In the genomic region with DNA sequence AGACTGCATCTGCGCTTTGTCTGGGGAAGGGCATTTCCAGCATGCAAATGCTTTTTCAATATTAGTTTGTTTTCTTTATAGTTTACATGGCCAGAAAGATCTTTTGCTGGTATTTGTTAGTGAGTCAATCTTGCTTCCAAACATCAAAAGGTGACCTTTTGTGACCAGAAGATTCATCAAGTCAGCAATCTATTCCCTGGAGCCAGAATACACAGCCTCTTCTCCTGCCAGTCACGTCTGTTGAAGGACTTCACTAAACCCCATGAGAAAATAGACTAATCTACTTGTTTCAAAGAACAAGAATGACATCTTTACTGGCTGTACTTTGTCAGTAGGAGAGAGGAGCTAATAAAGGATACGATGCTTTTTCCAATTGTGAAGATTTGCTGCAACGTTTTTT, we compare ENCODE assay signal across 18 mouse cellular contexts.
"Had no signal": no experiment of that assay in that cellular context is flagged by ENCODE, and none has a peak within 500 bp of the region (broad histone marks: within the 10 kb centered on the region; RNA-seq: fewer than 3 reads in every experiment).

No protein-coding gene starts in this region.

- ATAC-seq: liver, postnatal 0 days; lung, postnatal 0 days had no signal

- H3K9me3 ChIP-seq: limb, embryonic 12.5 days; limb, embryonic 15.5 days; megakaryocyte, embryonic 14.5 days; midbrain, embryonic 12.5 days; neural tube, embryonic 13.5 days had no signal

- H3K4me3 ChIP-seq: limb, embryonic 12.5 days; limb, embryonic 15.5 days; megakaryocyte, embryonic 14.5 days; midbrain, embryonic 12.5 days; myocyte; neural tube, embryonic 13.5 days had no signal

- H3K36me3 ChIP-seq: limb, embryonic 12.5 days; limb, embryonic 15.5 days; midbrain, embryonic 12.5 days; neural tube, embryonic 13.5 days had no signal

- H3K27me3 ChIP-seq: limb, embryonic 12.5 days; limb, embryonic 15.5 days; megakaryocyte, embryonic 14.5 days; midbrain, embryonic 12.5 days; neural tube, embryonic 13.5 days had no signal

- H3K9ac ChIP-seq: limb, embryonic 12.5 days; limb, embryonic 15.5 days; liver, embryonic 14.5 days; liver, postnatal 0 days; lung, embryonic 14.5 days; midbrain, embryonic 12.5 days; neural tube, embryonic 13.5 days had no signal

- H3K4me1 ChIP-seq: limb, embryonic 12.5 days; limb, embryonic 15.5 days; megakaryocyte, embryonic 14.5 days; midbrain, embryonic 12.5 days; neural tube, embryonic 13.5 days had no signal

- H3K27ac ChIP-seq: limb, embryonic 12.5 days; limb, embryonic 15.5 days; liver, embryonic 14.5 days; neural tube, embryonic 13.5 days had no signal

- H3K4me2 ChIP-seq: limb, embryonic 12.5 days; limb, embryonic 15.5 days; liver, embryonic 11.5 days; lung, embryonic 14.5 days; midbrain, embryonic 12.5 days; neural tube, embryonic 13.5 days had no signal

- DNase-seq: kidney, adult 18-20 months; kidney, adult 9 months; kidney, postnatal 14 days; kidney, postnatal 4 days; left cerebral cortex, postnatal 4 days; liver, postnatal 0 days; lung, embryonic 14.5 days; thymus, adult 18-20 months; thymus, postnatal 36 days had no signal
